Mouse (Mus musculus): ENCODE results near the gene Rap1gap2.
"Not testable (repeated sequence)": the region's sequence is repeated elsewhere in the genome, so short reads cannot be mapped to it uniquely, and the experiment has no call there.

The Rap1gap2 gene

GRCm38 (mm10) chr11:74621974-74622669 lies 11.4 kb upstream of the Rap1gap2 start:
- DNase-seq (ENCODE audit: low spot score in 2 of 2), result no peak

GRCm38 (mm10) chr11:74619956-74620300 lies 9.2 kb upstream of the Rap1gap2 start:
- no peak for DNase-seq (ENCODE audit: low spot score in 2 of 2)

GRCm38 (mm10) chr11:74619201-74619955 lies 8.7 kb upstream of the Rap1gap2 start, which contains the start of gene Ccdc92b:
TSS of gene Ccdc92b (plus strand) at chr11:74619605.
- DNase-seq (ENCODE audit: low spot score in 2 of 2), result peak; percentile 52 to 55

GRCm38 (mm10) chr11:74615571-74615970 lies 4.9 kb upstream of the Rap1gap2 start:
- no peak for DNase-seq (ENCODE audit: low spot score in 2 of 2)

GRCm38 (mm10) chr11:74613428-74613827 lies 2.7 kb upstream of the Rap1gap2 start:
- DNase-seq (ENCODE audit: low spot score in 2 of 2), result no peak

GRCm38 (mm10) chr11:74611437-74611836 lies 722 bp upstream of the Rap1gap2 start:
- DNase-seq (ENCODE audit: low spot score in 2 of 2), result no peak

GRCm38 (mm10) chr11:74610068-74610467 lies 647 bp downstream of the Rap1gap2 start:
- DNase-seq (ENCODE audit: low spot score in 2 of 2), result no peak

GRCm38 (mm10) chr11:74602286-74602685 lies 8.4 kb downstream of the Rap1gap2 start:
- DNase-seq (ENCODE audit: low spot score in 2 of 2), result no peak

- DNase-seq (ENCODE audit: low spot score in 2 of 2), result no peak
These were observed 12.8 kb downstream of the Rap1gap2 start for GRCm38 (mm10) chr11:74597990-74598337.

- no peak for DNase-seq (ENCODE audit: low spot score in 2 of 2)
These were observed 13.3 kb downstream of the Rap1gap2 start for GRCm38 (mm10) chr11:74597283-74597989.

GRCm38 (mm10) chr11:74592246-74592645 lies 18.5 kb downstream of the Rap1gap2 start:
- no peak for DNase-seq (ENCODE audit: low spot score in 2 of 2)

- no peak for DNase-seq (ENCODE audit: low spot score in 2 of 2)
These were observed 20.0 kb downstream of the Rap1gap2 start for GRCm38 (mm10) chr11:74590691-74591090.

GRCm38 (mm10) chr11:74590239-74590596 lies 20.5 kb downstream of the Rap1gap2 start:
- no peak for DNase-seq (ENCODE audit: low spot score in 2 of 2)

- DNase-seq (ENCODE audit: low spot score in 2 of 2), result peak in 1 of 2 experiments; percentile 40
These were observed 21.1 kb downstream of the Rap1gap2 start for GRCm38 (mm10) chr11:74589401-74590238.

GRCm38 (mm10) chr11:74586401-74586800 lies 24.3 kb downstream of the Rap1gap2 start:
- DNase-seq (ENCODE audit: low spot score in 2 of 2), result no peak

GRCm38 (mm10) chr11:74584946-74585723 lies 25.6 kb downstream of the Rap1gap2 start:
- no peak for DNase-seq (ENCODE audit: low spot score in 2 of 2)

GRCm38 (mm10) chr11:74583824-74584349 lies 26.8 kb downstream of the Rap1gap2 start:
- no peak for DNase-seq (ENCODE audit: low spot score in 2 of 2)

- DNase-seq (ENCODE audit: low spot score in 2 of 2), result no peak
These were observed 28.3 kb downstream of the Rap1gap2 start for GRCm38 (mm10) chr11:74582464-74582863.

GRCm38 (mm10) chr11:74581333-74581732 lies 29.4 kb downstream of the Rap1gap2 start:
- not testable (repeated sequence) for DNase-seq (ENCODE audit: low spot score in 2 of 2)

- DNase-seq (ENCODE audit: low spot score in 2 of 2), result no peak
These were observed 33.6 kb downstream of the Rap1gap2 start for GRCm38 (mm10) chr11:74577068-74577467.

- no peak for DNase-seq (ENCODE audit: low spot score in 2 of 2)
These were observed 34.8 kb downstream of the Rap1gap2 start for GRCm38 (mm10) chr11:74575940-74576339.
